Mouse (Mus musculus): ENCODE results near the gene Grasp.

Gene Grasp

DNA sequence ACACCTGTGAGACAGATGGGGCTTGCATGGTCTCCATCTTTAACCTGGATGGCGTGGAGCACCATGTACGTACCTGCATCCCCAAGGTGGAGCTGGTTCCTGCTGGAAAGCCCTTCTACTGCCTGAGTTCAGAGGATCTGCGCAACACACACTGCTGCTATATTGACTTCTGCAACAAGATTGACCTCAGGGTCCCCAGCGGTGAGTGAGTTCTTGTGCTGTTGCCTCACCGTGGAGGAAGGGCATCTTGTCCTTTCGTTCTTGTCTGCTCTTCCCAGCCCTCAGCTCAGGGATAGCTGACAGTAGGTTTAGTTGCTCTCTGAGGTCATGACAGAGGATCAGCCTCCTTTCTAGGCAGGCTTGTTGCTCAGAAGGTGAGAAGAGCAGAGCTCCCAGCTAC, 30.0 kb upstream of the Grasp start:
- no peak for DNase-seq (ENCODE audit: low read depth in 2 of 2, low spot score in 2 of 2)

DNA sequence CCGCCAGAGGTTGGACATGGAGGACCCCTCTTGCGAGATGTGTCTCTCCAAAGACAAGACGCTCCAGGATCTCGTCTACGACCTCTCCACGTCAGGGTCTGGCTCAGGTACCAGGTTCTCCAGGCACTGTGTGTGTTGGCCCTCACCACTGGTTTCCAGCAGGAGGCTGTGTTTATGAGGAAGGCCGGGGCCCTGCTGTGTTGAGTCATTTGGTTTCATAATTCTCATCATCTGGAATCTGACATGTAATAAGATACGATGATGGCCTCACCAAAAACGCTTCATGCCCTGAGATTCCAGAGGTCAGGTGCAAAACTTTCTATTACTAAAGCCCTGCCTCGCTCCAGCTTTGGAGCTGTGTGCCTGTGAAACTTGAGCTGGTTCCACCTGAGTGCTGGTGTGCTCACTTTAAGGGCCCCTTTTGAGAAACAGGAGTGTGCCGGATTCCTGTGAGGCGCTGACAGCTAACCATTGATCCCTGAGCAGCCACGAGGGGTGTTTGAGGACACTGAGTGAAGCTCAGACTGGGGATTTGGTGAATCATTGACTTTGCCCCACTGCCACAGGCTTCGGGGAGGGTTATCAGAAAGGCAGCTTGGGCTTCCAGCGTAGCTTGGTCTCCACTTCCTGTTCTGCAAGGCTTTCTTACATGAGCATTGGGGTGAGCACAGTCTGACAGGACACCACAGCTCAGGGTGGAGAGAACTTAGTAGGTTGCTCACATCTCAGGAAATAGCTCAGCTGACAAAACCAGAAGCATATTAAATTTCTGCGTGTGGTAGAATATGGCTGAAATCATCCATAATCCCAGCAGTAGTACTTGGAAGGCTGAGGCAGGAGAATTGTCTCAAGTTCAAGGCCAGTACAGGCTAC, 28.8 kb upstream of the Grasp start:
- peak; percentile 33 to 57 for DNase-seq (ENCODE audit: low read depth in 2 of 2, low spot score in 2 of 2)

GRCm38 (mm10) chr15:101196079-101196795, 27.8 kb upstream of the Grasp start:
- DNase-seq (ENCODE audit: low read depth in 2 of 2, low spot score in 2 of 2): no peak

GRCm38 (mm10) chr15:101196961-101197360, 27.0 kb upstream of the Grasp start:
- no peak for DNase-seq (ENCODE audit: low read depth in 2 of 2, low spot score in 2 of 2)

DNA sequence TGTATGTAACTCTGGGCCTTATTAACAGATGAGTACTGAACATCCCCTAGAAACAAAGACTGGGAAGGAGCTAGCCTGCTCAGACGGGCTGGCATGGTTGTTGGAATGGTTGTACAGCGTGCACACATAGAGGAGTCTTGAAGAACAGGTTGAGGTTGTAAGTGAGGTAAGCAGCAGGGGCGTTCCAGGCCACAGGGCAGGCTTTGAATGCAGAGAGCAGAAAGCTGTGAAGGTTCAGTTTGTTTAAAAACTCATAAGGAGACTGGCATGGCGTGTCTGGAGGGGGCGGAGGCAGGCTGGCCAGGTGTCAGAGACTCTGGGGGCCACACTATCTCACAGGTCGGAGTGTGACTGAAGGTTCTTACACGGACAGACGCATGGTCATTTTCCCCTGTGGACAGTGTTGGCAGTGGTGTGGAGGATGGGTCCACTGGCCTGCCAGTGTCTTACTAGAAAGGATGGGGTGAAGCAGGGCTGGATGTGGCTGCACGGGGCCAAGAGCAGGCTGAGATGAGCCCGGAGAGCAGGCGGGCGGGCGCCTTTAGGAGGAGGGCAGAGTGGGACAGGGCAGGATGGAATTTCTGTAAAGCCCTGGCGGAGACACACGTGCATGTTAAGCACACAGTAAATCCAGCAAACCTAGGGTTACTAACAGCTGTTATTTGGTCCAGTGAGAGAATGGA, 26.4 kb upstream of the Grasp start:
- DNase-seq (ENCODE audit: low read depth in 2 of 2, low spot score in 2 of 2): no peak

GRCm38 (mm10) chr15:101198218-101198617, 25.8 kb upstream of the Grasp start:
- peak; percentile 69 to 75 for DNase-seq (ENCODE audit: low read depth in 2 of 2, low spot score in 2 of 2)

DNA sequence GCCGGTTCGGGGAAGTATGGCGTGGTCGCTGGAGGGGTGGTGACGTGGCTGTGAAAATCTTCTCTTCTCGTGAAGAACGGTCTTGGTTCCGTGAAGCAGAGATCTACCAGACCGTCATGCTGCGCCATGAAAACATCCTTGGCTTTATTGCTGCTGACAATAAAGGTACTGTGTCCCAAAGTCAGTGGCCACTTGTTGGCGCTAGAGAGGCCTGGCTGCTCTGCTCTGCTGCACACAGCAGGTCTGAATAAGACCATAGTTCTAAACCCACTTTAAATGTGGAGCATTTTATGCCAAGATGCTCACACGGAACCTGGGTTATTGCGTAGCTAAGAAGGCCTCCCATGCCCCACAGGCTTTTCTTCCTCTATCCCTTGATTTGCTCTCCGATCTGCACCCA, 25.1 kb upstream of the Grasp start:
- DNase-seq (ENCODE audit: low read depth in 2 of 2, low spot score in 2 of 2): no peak

GRCm38 (mm10) chr15:101200777-101201295, 23.2 kb upstream of the Grasp start:
- DNase-seq (ENCODE audit: low read depth in 2 of 2, low spot score in 2 of 2): no peak

- DNase-seq (ENCODE audit: low read depth in 2 of 2, low spot score in 2 of 2): no peak
These were observed 22.6 kb upstream of the Grasp start for GRCm38 (mm10) chr15:101201414-101201813.

DNA sequence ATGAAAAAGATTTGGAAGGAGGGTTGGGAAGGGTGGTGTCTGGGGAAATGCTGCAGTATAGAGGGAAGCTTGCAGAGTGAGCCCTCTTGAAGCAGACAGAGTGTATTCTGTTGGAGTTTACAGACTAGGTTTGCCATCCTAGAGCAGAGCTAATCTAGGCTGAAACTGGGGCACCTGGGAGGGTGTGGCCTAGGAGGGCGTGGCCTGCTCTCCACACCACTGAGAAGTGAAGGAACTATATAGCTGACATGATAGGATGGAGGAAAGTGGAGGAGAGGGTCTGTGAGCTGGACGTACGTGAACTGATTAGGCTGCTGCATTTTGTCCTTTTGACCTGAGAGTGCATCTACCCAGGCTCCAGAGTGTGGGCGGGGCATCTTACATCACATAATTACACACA, 20.3 kb upstream of the Grasp start:
- DNase-seq (ENCODE audit: low read depth in 2 of 2, low spot score in 2 of 2): no peak

GRCm38 (mm10) chr15:101204781-101205180, 19.2 kb upstream of the Grasp start:
- no peak for DNase-seq (ENCODE audit: low read depth in 2 of 2, low spot score in 2 of 2)

DNA sequence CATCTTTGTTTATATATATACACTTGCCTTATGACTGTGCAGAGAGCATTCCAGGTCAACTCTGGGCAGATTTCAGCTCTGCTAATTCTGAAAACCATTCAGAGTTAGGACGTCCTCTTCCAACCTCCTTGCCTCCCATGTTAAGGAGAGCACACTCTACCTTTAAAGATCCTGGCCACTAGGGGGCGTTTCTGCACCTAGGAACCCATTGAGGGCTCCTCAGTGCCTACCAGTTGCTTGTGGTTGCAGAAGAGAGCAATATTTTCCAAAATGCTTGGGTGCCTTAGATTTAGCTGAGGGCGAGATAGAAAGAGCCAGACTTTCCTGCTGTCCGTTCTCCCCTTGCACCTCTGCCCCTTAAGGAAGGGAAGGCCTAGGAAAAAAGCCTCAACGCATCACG, 13.8 kb upstream of the Grasp start:
- peak; percentile 55 to 68 for DNase-seq (ENCODE audit: low read depth in 2 of 2, low spot score in 2 of 2)

GRCm38 (mm10) chr15:101210998-101211613, 12.9 kb upstream of the Grasp start:
- DNase-seq (ENCODE audit: low read depth in 2 of 2, low spot score in 2 of 2): no peak

GRCm38 (mm10) chr15:101212435-101212834, 11.6 kb upstream of the Grasp start:
- no peak for DNase-seq (ENCODE audit: low read depth in 2 of 2, low spot score in 2 of 2)

- DNase-seq (ENCODE audit: low read depth in 2 of 2, low spot score in 2 of 2): no peak
These were observed 8.9 kb upstream of the Grasp start for GRCm38 (mm10) chr15:101215136-101215535.

GRCm38 (mm10) chr15:101216036-101216435, 8.0 kb upstream of the Grasp start:
- no peak for DNase-seq (ENCODE audit: low read depth in 2 of 2, low spot score in 2 of 2)

GRCm38 (mm10) chr15:101220905-101221297, 3.1 kb upstream of the Grasp start:
- DNase-seq (ENCODE audit: low read depth in 2 of 2, low spot score in 2 of 2): no peak

- peak; percentile 52 to 65 for DNase-seq (ENCODE audit: low read depth in 2 of 2, low spot score in 2 of 2)
These were observed 2.5 kb upstream of the Grasp start for GRCm38 (mm10) chr15:101221298-101222104.

GRCm38 (mm10) chr15:101222897-101223482, 998 bp upstream of the Grasp start:
- DNase-seq (ENCODE audit: low read depth in 2 of 2, low spot score in 2 of 2): no peak

DNA sequence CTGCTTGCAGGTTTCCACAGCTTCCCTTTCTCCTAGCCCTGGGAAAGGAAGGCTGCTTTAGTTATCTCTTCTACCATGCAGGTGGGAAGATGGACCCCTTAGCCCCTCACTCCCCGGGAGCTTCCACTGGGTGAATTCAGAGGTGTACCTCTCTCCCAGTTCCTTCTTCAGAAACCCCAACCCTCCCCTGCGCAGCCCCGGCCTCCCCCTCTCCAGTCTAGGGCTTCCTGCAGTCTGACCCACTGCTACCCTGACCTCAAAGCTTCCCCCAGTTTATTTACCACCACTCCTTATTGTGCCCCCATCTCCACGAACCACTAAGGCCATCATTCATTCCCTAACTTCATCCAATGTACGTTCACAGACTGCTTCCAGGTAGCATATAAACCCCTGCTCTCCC, 392 bp upstream of the Grasp start:
- DNase-seq (ENCODE audit: low read depth in 2 of 2, low spot score in 2 of 2): no peak

Data from CD8-positive naive resting alpha-beta T cell, adult 2 months (primary cell).